17 mouse cellular contexts compared by ENCODE assay signal in the genomic region with DNA sequence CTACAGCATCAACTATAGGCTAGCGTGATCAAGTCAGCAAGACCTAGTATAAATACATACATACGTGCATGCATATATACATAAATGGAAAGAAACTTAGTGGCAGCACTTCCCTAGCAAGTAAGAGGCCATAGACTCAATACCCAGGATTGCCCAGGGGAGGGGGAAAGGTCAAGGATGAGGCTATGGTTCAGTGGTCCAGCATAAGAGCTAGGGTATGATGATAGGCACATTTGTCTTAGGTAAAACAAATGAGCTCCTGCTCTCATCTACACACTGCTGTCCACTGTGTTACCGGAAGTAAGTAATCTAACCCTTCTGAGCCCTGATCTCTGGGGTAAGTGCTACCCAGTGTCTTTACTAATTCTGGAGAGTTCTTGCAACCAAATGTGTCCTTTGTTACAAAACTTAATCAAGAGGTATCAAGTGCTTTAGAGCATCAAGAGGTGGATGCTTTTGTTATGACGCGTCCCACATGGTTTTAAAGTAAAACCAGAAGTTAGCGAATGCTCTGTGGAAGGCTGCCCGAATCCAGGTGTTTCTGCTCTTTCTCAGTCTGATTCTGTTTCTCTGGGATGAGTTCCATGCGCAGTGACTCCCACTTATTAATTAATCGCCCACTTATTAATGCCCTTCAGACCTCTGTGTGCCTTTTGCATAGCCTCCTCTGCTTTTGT. TPM values are rescaled to one million over a fixed set of nuclear protein-coding genes. Genes with fewer than 3 reads are reported as not detected.
DNase-seq lines count a peak whose midpoint lies in the region; ATAC-seq and TF ChIP-seq lines count a peak whose summit lies in the region.
"Had no signal": no experiment of that assay in that cellular context is flagged by ENCODE, and none has a peak within 500 bp of the region (broad histone marks: within the 10 kb centered on the region; RNA-seq: fewer than 3 reads in every experiment).

No protein-coding gene starts in this region.

- H3K4me1 ChIP-seq in hindbrain, embryonic 12.5 days: peaks cover 23% of the 10 kb centered on the region
- H3K4me1 ChIP-seq in hindbrain, embryonic 11.5 days (replicated peaks; ENCODE audit: control insufficient read depth, insufficient read depth, low read length): no peaks in the 10 kb centered on the region
- H3K4me1 ChIP-seq in lung, adult 2 months (ENCODE audit: control insufficient read depth, insufficient read depth, low read length): 0 out of 2 replicates have a peak, but pooled peaks cover 8% of the 10 kb centered on the region
- peaks cover 10% of the 10 kb centered on the region for H3K4me1 ChIP-seq in hindbrain, embryonic 16.5 days (ENCODE audit: control insufficient read depth, insufficient read depth, low read depth, low read length)
- H3K4me1 ChIP-seq in heart, embryonic 10.5 days: peaks cover 22% of the 10 kb centered on the region

- TF ChIP-seq CTCF in lung, adult 2 months (IDR thresholded peaks at IDR 0.05; ENCODE audit: insufficient read depth, low read length): no peak

- 71% methylated on average over 9 of the region's 9 CpGs for WGBS in hindbrain, embryonic 12.5 days
- WGBS in hindbrain, embryonic 11.5 days: 71% methylated on average over 9 of the region's 9 CpGs
- WGBS in lung, adult 2 months: 64% methylated on average over 9 of the region's 9 CpGs
- 81% methylated on average over 9 of the region's 9 CpGs for WGBS in hindbrain, embryonic 16.5 days
- WGBS in heart, embryonic 10.5 days: 78% methylated on average over 9 of the region's 9 CpGs

- no peak overlapping the region for H3K4me3 ChIP-seq in hindbrain, embryonic 12.5 days
- no peak overlapping the region for H3K4me3 ChIP-seq in hindbrain, embryonic 11.5 days (ENCODE audit: low read depth, low read length)
- H3K4me3 ChIP-seq in lung, adult 2 months (replicated peaks; ENCODE audit: extremely low read depth, low read depth, low read length): peak overlapping the region; percentile 32
- no peak overlapping the region for H3K4me3 ChIP-seq in hindbrain, embryonic 16.5 days (ENCODE audit: low read length)
- no peak overlapping the region for H3K4me3 ChIP-seq in heart, embryonic 10.5 days
- H3K4me3 ChIP-seq: erythroblast, embryonic 14.5 days; forebrain, embryonic 15.5 days had no signal

- no peak for TF ChIP-seq POLR2A in lung, adult 2 months (IDR thresholded peaks at IDR 0.05; ENCODE audit: borderline replicate concordance, extremely low read depth, low read depth, low read length)

- H3K9me3 ChIP-seq in hindbrain, embryonic 12.5 days (replicated peaks): no peaks in the 10 kb centered on the region
- no peaks in the 10 kb centered on the region for H3K9me3 ChIP-seq in hindbrain, embryonic 11.5 days (ENCODE audit: control insufficient read depth, low read length)
- no peaks in the 10 kb centered on the region for H3K9me3 ChIP-seq in hindbrain, embryonic 16.5 days (ENCODE audit: control insufficient read depth, low read length)
- no peaks in the 10 kb centered on the region for H3K9me3 ChIP-seq in heart, embryonic 10.5 days
- H3K9me3 ChIP-seq: forebrain, embryonic 15.5 days had no signal

- H3K36me3 ChIP-seq in hindbrain, embryonic 12.5 days: no peaks in the 10 kb centered on the region
- H3K36me3 ChIP-seq in hindbrain, embryonic 11.5 days (ENCODE audit: control insufficient read depth, insufficient read depth, low read length): no peaks in the 10 kb centered on the region
- no peaks in the 10 kb centered on the region for H3K36me3 ChIP-seq in hindbrain, embryonic 16.5 days (ENCODE audit: control insufficient read depth, insufficient read depth, low read length)
- no peaks in the 10 kb centered on the region for H3K36me3 ChIP-seq in heart, embryonic 10.5 days
- H3K36me3 ChIP-seq: forebrain, embryonic 15.5 days had no signal

- H3K4me2 ChIP-seq in hindbrain, embryonic 12.5 days (replicated peaks): 0 out of 2 replicates have a peak overlapping the region, but pooled peaks have one; percentile 24
- no peak overlapping the region for H3K4me2 ChIP-seq in hindbrain, embryonic 11.5 days (replicated peaks; ENCODE audit: low read depth, low read length)
- H3K4me2 ChIP-seq in hindbrain, embryonic 16.5 days (ENCODE audit: low read length): peak overlapping the region; percentile 7
- H3K4me2 ChIP-seq: forebrain, embryonic 15.5 days had no signal

- H3K27ac ChIP-seq in hindbrain, embryonic 12.5 days: no peak overlapping the region
- H3K27ac ChIP-seq in hindbrain, embryonic 11.5 days (ENCODE audit: low read depth, low read length): no peak overlapping the region
- H3K27ac ChIP-seq in hindbrain, embryonic 16.5 days (ENCODE audit: low read depth, low read length): no peak overlapping the region
- H3K27ac ChIP-seq in heart, embryonic 10.5 days: no peak overlapping the region
- H3K27ac ChIP-seq: forebrain, embryonic 15.5 days; liver, embryonic 14.5 days had no signal

- no peak for DNase-seq in hindbrain, embryonic 11.5 days (ENCODE audit: low spot score)
- DNase-seq in lung, adult 2 months: no peak
- DNase-seq in lung, postnatal 14 days: no peak
- peak; percentile 56 for DNase-seq in embryo, embryonic 10.5 days (ENCODE audit: low spot score)
- DNase-seq in heart, embryonic 10.5 days (ENCODE audit: low spot score): no peak
- DNase-seq: B cell, adult 2 months; cerebellum, postnatal 36 days; heart, adult 18-20 months; left cerebral cortex, postnatal 4 days; thymus, adult 2 months had no signal

- H3K9ac ChIP-seq in hindbrain, embryonic 12.5 days: no peak overlapping the region
- no peak overlapping the region for H3K9ac ChIP-seq in hindbrain, embryonic 11.5 days (ENCODE audit: low read depth, low read length)
- H3K9ac ChIP-seq in hindbrain, embryonic 16.5 days (ENCODE audit: low read depth, low read length): no peak overlapping the region
- H3K9ac ChIP-seq: forebrain, embryonic 15.5 days; liver, embryonic 14.5 days had no signal

- no peak for ATAC-seq in hindbrain, embryonic 12.5 days (ENCODE audit: low FRiP score)
- ATAC-seq in hindbrain, embryonic 11.5 days (ENCODE audit: low FRiP score): no peak
- no peak for ATAC-seq in hindbrain, embryonic 16.5 days
- no peak for ATAC-seq in activated CD4-positive, CD25-positive, alpha-beta regulatory T cell, adult 4 months
- ATAC-seq: forebrain, embryonic 15.5 days; inflammation-experienced regulatory T-cells, adult 6 months had no signal

- H3K27me3 ChIP-seq in hindbrain, embryonic 12.5 days: no peaks in the 10 kb centered on the region
- no peaks in the 10 kb centered on the region for H3K27me3 ChIP-seq in hindbrain, embryonic 11.5 days (ENCODE audit: control insufficient read depth, insufficient read depth, low read length)
- no peaks in the 10 kb centered on the region for H3K27me3 ChIP-seq in hindbrain, embryonic 16.5 days (replicated peaks; ENCODE audit: control insufficient read depth, insufficient read depth, low read length)
- no peaks in the 10 kb centered on the region for H3K27me3 ChIP-seq in heart, embryonic 10.5 days (ENCODE audit: insufficient read depth, poor library complexity, severe bottlenecking)
- H3K27me3 ChIP-seq: forebrain, embryonic 15.5 days had no signal

RNA-seq across cellular contexts. Expression of a gene that starts 3.5 kb away (rescaled TPM):
- polyA plus RNA-seq in hindbrain, embryonic 12.5 days (2016; fragmentation: Nextera tagmentation; extraction: Ambion mirVana): 42.5 and 45.0 TPM in 2 replicates
- 19.8 and 29.4 TPM in 2 replicates for polyA plus RNA-seq in hindbrain, embryonic 11.5 days (2014; fragmentation: Nextera tagmentation; extraction: Ambion mirVana)
- polyA plus RNA-seq in lung, adult 2 months (2012; rRNA removed): 19.7 and 21.9 TPM in 2 replicates
- polyA plus RNA-seq in hindbrain, embryonic 16.5 days (2015; fragmentation: Nextera tagmentation; extraction: Ambion mirVana): 27.9 and 28.9 TPM in 2 replicates
- 7.4 and 10.5 TPM in 2 replicates for polyA plus RNA-seq in heart, embryonic 10.5 days (2016; fragmentation: Nextera tagmentation; extraction: Ambion mirVana)
- polyA plus RNA-seq in activated CD4-positive, CD25-positive, alpha-beta regulatory T cell, adult 4 months (2017; shearing (Covaris generic)): 1 to 10 TPM in 1 of 2 experiments, under 1 TPM in 1; 0.76 to 2.6 TPM

RNA-seq across cellular contexts. Expression of a gene that starts 3.6 kb away (rescaled TPM):
- 32.3 and 33.8 TPM in 2 replicates for polyA plus RNA-seq in hindbrain, embryonic 12.5 days (2016; fragmentation: Nextera tagmentation; extraction: Ambion mirVana)
- 42.3 and 46.2 TPM in 2 replicates for polyA plus RNA-seq in hindbrain, embryonic 11.5 days (2014; fragmentation: Nextera tagmentation; extraction: Ambion mirVana)
- 3.5 and 6.1 TPM in 2 replicates for polyA plus RNA-seq in lung, adult 2 months (2012; rRNA removed)
- 30.9 and 33.0 TPM in 2 replicates for polyA plus RNA-seq in hindbrain, embryonic 16.5 days (2015; fragmentation: Nextera tagmentation; extraction: Ambion mirVana)
- polyA plus RNA-seq in heart, embryonic 10.5 days (2016; fragmentation: Nextera tagmentation; extraction: Ambion mirVana): 32.4 and 38.9 TPM in 2 replicates
- polyA plus RNA-seq in activated CD4-positive, CD25-positive, alpha-beta regulatory T cell, adult 4 months (2017; shearing (Covaris generic)): 10 to 100 TPM; 41.4 to 43.7 TPM
